Mouse (Mus musculus) C2C12 (cell line): Measurements from ENCODE around the gene Rere. TPM values are rescaled to one million over a fixed set of nuclear protein-coding genes. Genes with fewer than 3 reads are reported as not detected.

Experiments used
- H3K27me3 ChIP-seq: one replicate; pipeline ENCODE4 v1.6.1; 2011; ENCODE audit not compliant: control insufficient read depth, insufficient read depth, insufficient read length
- H3K36me3 ChIP-seq: one replicate; pipeline ENCODE4 v1.6.1; 2011; ENCODE audit not compliant: control insufficient read depth, insufficient read depth
- H3K4me3 ChIP-seq: one replicate; pipeline ENCODE4 v1.5.1; 2011; ENCODE audit warnings: mild to moderate bottlenecking, control low read depth; ENCODE audit not compliant: poor library complexity, insufficient read depth, severe bottlenecking
- H3K79me2 ChIP-seq: one replicate; pipeline ENCODE4 v1.6.1; 2011; ENCODE audit not compliant: control insufficient read depth, insufficient read depth
- H3K79me3 ChIP-seq: one replicate; pipeline ENCODE4 v1.6.1; 2011; ENCODE audit warnings: low read depth, control low read depth
- H3ac ChIP-seq: one replicate; pipeline ENCODE3; 2011; ENCODE audit warnings: low read depth; ENCODE audit not compliant: control insufficient read depth, insufficient read length
- CEBPB ChIP-seq: IDR thresholded peaks from one replicate; pipeline ENCODE4 v1.6.1; 2011; ENCODE audit warnings: low read depth, mild to moderate bottlenecking, control low read depth, moderate library complexity
- CTCF ChIP-seq: IDR thresholded peaks from one replicate; pipeline ENCODE4 v1.5.1; 2011; ENCODE audit not compliant: control insufficient read depth, insufficient read depth, insufficient read length
- FOSL1 ChIP-seq: IDR thresholded peaks from one replicate; pipeline ENCODE4 v1.8.0; 2011; ENCODE audit warnings: mild to moderate bottlenecking, low read length; ENCODE audit not compliant: poor library complexity, insufficient read depth, severe bottlenecking
- MAX ChIP-seq: IDR thresholded peaks from one replicate; pipeline ENCODE4 v1.6.1; 2011; ENCODE audit warnings: mild to moderate bottlenecking, control low read depth
- MYOD1 ChIP-seq: IDR thresholded peaks from one replicate; pipeline ENCODE4 v1.6.1; 2011; ENCODE audit warnings: low read depth; ENCODE audit not compliant: control insufficient read depth, insufficient read length
- MYOG ChIP-seq: IDR thresholded peaks from one replicate; pipeline ENCODE4 v1.6.1; 2011; ENCODE audit not compliant: control insufficient read depth, insufficient read length; ENCODE audit errors: extremely low read depth
- USF1 ChIP-seq: IDR thresholded peaks from one replicate; pipeline ENCODE4 v1.6.1; 2011; ENCODE audit warnings: low read depth, mild to moderate bottlenecking, control low read depth, moderate library complexity
- polyA plus RNA-seq: library from polyadenylated mRNA; unstranded; fragments of >200 nt; fragmentation: generic; extraction: Trizol; gene quantifications from one replicate; pipeline ENCODE4 v1.2.1, GENCODE M21; 2012; ENCODE audit warnings: missing spikeins

Gene Rere
- polyA plus RNA-seq, 1 experiment: 27.1 TPM

DNA sequence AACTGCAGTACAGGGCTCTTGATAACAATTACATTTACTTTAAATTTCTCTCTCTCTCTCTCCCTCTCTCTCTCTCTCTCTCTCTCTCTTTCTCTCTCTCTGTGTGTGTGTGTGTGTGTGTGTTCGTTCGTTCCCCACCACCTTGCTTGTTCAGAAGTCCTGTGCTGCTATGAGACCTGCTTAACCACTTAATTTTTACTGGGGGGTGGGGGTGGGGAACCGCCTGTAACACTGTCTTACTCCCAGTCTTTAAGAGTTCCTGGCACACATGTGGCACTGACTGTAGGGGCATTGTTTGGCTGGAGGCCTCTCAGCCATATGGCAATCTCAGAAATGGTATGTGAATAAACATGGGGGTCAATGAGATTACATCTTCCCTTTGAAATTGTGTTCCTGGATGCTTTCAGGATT lies 91.2 kb downstream of the Rere start:
- no peaks in the 10 kb centered on the region for H3K27me3 ChIP-seq
- H3K36me3 ChIP-seq: no peaks in the 10 kb centered on the region
- peaks cover 99% of the 10 kb centered on the region for H3K79me2 ChIP-seq
- H3K79me3 ChIP-seq: peaks cover 66% of the 10 kb centered on the region
- TF ChIP-seq USF1: no peak
- no peak for TF ChIP-seq FOSL1
- TF ChIP-seq CTCF: no peak
- TF ChIP-seq MYOG: no peak
- no peak for TF ChIP-seq MYOD1
- TF ChIP-seq MAX: no peak
- TF ChIP-seq CEBPB: no peak
- H3ac ChIP-seq: no peak overlapping the region
- peak overlapping the region; percentile 36 for H3K4me3 ChIP-seq

DNA sequence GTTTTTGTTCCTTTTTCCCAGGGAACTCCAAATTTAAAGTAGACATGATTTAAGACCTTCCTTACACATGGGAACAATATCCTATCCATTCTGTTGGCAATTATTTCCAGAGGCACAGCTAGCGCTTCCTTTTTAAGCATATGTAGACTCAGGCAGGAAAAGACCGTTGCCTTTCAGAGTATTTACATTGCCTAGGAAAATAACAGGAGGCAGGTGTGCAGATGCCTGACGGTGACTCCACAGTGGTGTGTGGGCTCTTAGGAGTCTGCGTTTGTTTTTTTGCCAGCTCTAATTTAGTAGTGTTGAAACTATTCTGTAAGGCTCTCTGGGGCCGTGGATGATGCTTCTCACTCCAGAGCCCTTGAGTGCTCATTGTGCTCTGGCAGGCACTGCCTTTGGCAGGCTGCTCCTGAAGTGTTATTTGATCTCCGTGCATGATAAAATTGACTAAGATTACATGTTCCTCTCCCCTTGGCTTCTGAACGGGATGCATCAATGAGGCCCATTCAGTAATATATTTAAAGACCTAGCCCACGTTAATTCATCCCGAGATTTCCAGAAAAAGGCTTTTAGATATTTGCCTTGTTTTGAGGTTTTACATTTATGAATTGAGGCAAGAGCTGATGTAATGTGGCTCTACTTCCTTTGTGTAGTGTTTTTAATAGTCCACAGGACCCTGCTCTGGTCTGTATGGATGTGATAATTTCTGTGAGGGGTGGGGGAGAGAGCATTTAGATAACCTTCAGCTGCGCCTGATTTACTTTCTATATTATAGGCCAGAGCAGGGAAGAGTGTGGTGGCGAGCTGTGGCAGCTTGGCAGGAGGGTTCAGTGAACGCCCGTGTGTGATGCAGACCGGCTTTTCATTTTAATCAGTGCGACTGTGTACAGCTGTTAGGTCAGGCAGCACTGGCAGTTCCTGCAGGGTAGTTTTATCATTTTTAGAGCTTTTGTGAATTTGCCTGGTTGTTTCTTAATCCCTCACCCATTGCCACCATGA lies 92.0 kb downstream of the Rere start:
- Histone ChIP-seq H3K36me3 (no peaks in the 10 kb centered on the region), H3ac (peak overlapping the region; percentile 14), H3K79me3 (peaks cover 67% of the 10 kb centered on the region), H3K4me3 (no peak overlapping the region), H3K27me3 (no peaks in the 10 kb centered on the region), H3K79me2 (peaks cover 100% of the 10 kb centered on the region)
- TF ChIP-seq MAX: no peak
- TF ChIP-seq MYOG: no peak
- TF ChIP-seq FOSL1: no peak

DNA sequence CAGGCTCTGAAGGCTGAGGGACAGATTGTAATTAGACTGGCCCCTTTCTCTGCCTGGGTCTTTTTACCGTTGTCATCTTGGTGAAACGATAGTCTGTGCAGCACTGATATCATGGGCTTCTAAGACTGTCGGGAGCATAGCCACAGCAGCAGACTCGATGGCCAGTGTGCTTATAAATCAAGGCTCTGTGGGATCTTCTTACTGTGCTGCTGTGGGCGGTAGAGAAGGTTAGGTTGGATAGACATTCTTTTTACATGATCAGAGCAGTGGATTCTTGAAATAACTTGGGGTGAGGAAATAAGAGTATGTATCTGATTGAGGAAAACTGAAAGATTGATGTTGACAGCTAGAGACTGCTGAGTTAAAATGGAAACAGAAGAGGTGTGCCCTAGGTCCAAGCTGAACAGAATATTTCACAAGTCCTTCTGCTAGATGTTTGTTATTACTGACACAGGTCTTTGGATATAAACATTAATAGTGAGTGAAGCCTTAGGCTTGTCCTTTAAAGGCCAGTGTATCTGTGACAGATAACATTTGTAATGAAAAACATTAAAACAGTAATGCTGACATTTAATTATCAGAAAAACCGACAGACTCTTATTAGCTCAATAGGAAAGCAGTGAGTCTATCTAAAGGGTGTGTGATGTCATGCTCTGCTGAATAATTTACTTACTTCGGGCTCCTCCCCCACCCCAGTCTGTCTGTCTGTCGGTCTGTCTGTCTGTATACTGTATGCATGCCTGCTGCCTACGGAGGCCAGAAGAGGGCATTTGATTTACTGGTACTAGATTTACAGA lies 93.4 kb downstream of the Rere start:
- Histone ChIP-seq H3K27me3 (no peaks in the 10 kb centered on the region), H3ac (no peak overlapping the region), H3K36me3 (no peaks in the 10 kb centered on the region), H3K79me2 (peaks cover 100% of the 10 kb centered on the region), H3K79me3 (peaks cover 73% of the 10 kb centered on the region), H3K4me3 (no peak overlapping the region)
- TF ChIP-seq MYOG (no peak), CEBPB (peak; percentile 47), CTCF (no peak)

DNA sequence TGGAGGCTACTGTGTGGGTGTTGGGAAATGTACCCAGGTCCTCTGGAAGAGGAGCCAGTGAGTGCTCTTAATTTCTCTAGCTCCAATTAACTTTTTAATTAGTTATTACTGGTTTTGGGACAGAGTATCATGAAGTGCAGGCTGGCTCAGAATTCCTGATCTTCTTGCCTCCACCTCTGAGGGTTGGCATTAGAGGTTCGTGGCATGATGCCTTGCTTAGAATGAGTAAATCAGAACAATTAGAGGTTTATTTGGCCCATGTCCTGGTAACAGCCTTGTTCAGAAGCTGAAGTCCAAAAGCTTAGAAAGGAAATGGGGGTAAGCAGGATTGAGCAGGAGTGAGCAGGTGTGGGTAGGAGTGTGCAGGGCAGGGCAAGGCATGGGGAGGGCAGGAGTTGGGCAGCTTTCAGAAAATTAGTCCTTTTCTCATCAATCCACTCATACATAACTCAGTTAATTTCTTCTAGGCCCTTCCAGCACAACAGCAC lies 94.0 kb downstream of the Rere start:
- Histone ChIP-seq H3ac (no peak overlapping the region), H3K36me3 (no peaks in the 10 kb centered on the region), H3K4me3 (no peak overlapping the region), H3K27me3 (no peaks in the 10 kb centered on the region), H3K79me3 (peaks cover 71% of the 10 kb centered on the region), H3K79me2 (peaks cover 100% of the 10 kb centered on the region)
- TF ChIP-seq CTCF (no peak), CEBPB (no peak), MAX (no peak), FOSL1 (no peak), USF1 (no peak), MYOG (no peak), MYOD1 (no peak)

DNA sequence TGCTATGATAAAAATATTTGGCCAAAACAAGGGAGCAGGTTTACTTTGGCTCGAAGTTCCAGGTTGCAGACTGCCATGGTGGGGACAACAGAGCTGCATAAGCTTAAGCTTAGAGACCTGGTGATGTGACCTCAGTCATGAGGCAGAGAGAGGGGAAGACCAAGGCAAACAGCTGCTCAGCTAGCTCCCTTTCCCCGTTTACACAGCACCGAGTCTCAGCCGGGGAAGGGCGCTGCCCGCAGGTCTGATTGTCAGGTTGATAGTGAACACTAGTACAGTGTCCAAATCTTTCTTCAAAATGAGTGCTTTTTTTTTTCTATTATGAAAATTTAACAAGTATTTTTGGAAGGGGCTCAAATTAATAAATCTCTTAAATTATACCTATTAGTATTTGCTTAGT lies 97.9 kb downstream of the Rere start:
- no peak overlapping the region for H3ac ChIP-seq
- no peaks in the 10 kb centered on the region for H3K36me3 ChIP-seq
- TF ChIP-seq FOSL1 (no peak), USF1 (no peak), CEBPB (no peak), CTCF (no peak), MYOG (no peak), MYOD1 (no peak)
- H3K79me3 ChIP-seq: peaks cover 85% of the 10 kb centered on the region
- H3K79me2 ChIP-seq: peaks cover 100% of the 10 kb centered on the region
- no peaks in the 10 kb centered on the region for H3K27me3 ChIP-seq
- no peak overlapping the region for H3K4me3 ChIP-seq
